Mouse (Mus musculus) small intestine, adult 2 months (tissue): ENCODE data around the gene Grk4.

Source experiments
- CTCF ChIP-seq: fragments of 200-500 bp; IDR thresholded peaks from 2 replicates; pipeline ENCODE4 v1.5.1; 2012; ENCODE audit warnings: low read depth, mild to moderate bottlenecking, control low read depth, inconsistent platforms, low read length, moderate library complexity, mixed read lengths; ENCODE audit not compliant: insufficient replicate concordance, insufficient read length; ENCODE audit errors: extremely low read depth
- POLR2A ChIP-seq: fragments of 200-500 bp; IDR thresholded peaks from 2 replicates; pipeline ENCODE4 v1.6.1; 2012; ENCODE audit warnings: low read depth, mild to moderate bottlenecking, control low read depth, inconsistent platforms, low read length, moderate library complexity

- TF ChIP-seq POLR2A (no peak), CTCF (no peak)
Observed at GRCm38 (mm10) chr5:34760850-34761508, 100.8 kb downstream of the Grk4 start.
